Mouse (Mus musculus): Measurements from ENCODE around the gene Clrn2.

Gene Clrn2

GRCm38 (mm10) chr5:45449831-45450716 is 3.5 kb upstream of the Clrn2 start, which contains the start of gene Qdpr:
Gene Qdpr, minus strand, starts transcription at chr5:45450236.
- peak; percentile 57 for DNase-seq (ENCODE audit: low spot score)

GRCm38 (mm10) chr5:45454456-45454855 is 905 bp downstream of the Clrn2 start:
- DNase-seq (ENCODE audit: low spot score), result no peak

DNA sequence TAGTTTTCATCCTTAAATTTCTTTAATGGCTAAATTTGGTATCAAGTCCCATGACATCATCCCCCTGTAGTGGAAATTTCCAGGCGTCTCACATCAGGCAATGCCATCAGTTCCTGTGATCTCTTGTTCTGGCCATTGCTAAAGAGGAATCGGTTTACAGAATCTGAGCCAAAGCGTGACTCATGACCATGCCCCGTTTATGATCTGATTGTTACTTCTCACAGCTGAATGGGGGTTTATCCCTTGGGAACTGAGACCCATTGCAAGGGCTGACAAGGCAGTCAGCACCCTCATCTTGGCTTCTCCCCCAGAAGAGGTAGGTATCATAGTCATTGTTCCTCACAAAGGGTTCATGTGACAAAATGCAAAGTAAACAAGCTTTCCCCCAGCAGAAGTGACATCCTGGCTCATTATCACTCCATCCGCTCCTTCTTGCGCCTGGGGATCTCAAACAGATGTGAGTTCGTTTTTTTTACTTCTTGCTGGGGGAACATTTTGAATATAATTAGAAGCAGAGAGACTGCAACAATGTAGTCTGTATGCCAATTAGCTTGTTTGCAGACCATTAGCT is 19.4 kb downstream of the Clrn2 start:
- DNase-seq (ENCODE audit: low spot score), result no peak

- DNase-seq (ENCODE audit: low spot score), result no peak
These were observed 20.0 kb downstream of the Clrn2 start for GRCm38 (mm10) chr5:45473521-45473920.

DNA sequence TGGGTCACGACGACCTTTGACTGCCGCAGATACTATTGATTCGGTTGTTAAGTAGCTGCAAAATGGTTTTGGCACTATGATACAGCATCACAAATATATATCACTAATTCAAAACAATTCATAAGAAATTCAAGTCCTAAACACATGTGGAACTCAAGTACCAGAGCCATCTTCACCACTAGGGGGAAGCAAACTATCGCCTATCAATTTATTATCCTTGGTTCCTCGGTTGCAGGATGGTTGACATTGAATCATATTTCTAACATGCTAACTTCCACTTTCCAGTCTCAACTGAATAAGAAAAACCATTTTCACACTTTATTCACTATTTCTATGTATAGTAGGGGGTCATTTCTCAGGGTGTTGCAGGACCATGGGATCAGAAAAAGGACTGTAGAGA is 20.7 kb downstream of the Clrn2 start:
- no peak for DNase-seq (ENCODE audit: low spot score)

- DNase-seq (ENCODE audit: low spot score), result no peak
These were observed 21.2 kb downstream of the Clrn2 start for GRCm38 (mm10) chr5:45474758-45475157.

GRCm38 (mm10) chr5:45475771-45476170 is 22.2 kb downstream of the Clrn2 start:
- DNase-seq (ENCODE audit: low spot score), result no peak

- DNase-seq (ENCODE audit: low spot score), result no peak
These were observed 22.7 kb downstream of the Clrn2 start for GRCm38 (mm10) chr5:45476288-45476687.

DNA sequence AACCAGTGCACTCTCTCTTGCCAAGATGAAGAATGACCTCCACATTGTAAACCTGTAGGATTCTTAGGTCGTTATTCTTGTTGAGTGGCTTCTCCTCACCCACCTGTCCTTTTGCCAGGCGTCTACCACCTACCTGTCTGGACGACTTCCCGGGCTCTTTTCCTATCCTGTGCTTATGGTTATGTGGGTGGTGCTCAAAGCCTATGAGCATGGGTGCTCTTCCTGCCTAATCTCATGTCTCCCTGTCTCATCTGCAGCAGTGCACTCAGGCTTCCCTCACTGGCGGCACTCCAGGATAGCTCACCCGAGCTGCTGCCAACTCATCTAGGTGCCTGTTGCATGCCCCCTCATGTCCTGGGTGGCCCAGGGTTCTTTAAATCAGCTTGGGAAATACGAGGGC is 24.1 kb downstream of the Clrn2 start:
- DNase-seq (ENCODE audit: low spot score), result no peak

- DNase-seq (ENCODE audit: low spot score), result no peak
These were observed 26.5 kb downstream of the Clrn2 start for GRCm38 (mm10) chr5:45480066-45480465.

DNA sequence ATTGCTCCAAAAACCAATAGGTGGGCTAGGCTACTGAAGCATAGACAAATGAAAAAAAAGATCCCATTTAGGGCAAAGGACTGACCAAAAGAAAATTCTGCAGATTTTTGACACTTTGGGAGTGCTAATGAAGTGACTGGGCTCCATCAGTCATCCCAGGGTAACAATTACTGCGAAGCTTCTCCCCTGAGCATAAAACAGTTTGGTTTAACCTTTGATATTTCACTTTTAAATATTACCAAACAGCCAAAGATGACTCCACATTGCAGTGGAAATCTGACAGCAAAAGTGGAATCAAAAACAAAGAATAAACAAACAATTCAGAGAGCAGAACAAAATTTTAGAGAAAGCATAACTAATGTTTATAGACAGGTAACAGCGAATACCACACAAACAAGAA is 27.6 kb downstream of the Clrn2 start:
- DNase-seq (ENCODE audit: low spot score), result no peak

- no peak for DNase-seq (ENCODE audit: low spot score)
These were observed 29.1 kb downstream of the Clrn2 start for GRCm38 (mm10) chr5:45482607-45483006.

GRCm38 (mm10) chr5:45483654-45484053 is 30.1 kb downstream of the Clrn2 start:
- DNase-seq (ENCODE audit: low spot score), result no peak

GRCm38 (mm10) chr5:45491776-45492175 is 38.2 kb downstream of the Clrn2 start:
- DNase-seq (ENCODE audit: low spot score), result no peak

DNA sequence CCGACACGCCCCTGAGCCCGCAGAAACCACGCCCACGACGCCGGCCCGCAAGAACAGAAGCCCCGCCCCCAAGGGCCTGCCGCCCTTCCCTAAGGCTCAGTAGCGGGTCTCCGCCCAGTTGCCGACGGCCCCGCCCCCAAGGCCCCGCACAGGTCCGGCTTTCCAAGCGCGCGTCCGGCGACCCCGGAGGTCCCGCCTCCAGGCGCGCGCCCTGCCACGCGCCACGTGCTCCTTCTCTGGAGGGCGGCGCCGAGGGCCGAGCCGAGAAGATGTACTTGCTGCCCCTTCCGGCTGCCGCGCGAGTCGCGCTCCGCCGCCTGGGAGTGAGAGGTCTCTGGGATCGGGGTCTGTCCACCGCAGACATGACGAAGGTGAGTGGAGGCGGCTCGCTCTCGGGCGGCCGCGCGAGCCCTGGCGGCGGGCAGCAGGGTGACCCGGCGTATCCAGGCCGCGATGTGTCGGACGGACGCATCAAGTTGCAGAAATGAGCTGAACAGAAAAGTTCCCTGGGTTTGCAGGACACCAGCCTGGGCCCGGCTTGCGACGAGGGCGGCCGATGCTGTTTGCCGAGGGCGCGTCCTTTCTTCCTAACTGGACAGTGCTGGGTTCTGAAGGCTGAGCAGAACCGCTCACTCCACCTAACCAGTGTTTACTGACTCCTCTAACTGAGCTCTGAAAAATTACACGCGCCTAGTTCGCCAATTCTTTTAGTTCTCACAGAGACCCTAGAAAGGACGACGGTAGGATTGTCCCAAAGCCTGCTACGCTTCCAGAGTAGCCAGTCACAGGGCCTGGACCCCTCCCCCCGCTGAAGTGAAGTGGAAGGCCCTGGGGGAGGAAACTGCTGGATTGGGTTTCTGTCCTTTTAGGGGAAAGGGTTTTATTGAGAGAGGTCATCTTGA is 39.9 kb downstream of the Clrn2 start, which contains the start of gene Lap3:
Gene Lap3 (plus strand): TSS at position 184 of the 902 bp plus-strand sequence.
- DNase-seq (ENCODE audit: low spot score), result peak; percentile 93

GRCm38 (mm10) chr5:45494093-45494755 is 40.7 kb downstream of the Clrn2 start:
- no peak for DNase-seq (ENCODE audit: low spot score)

DNA sequence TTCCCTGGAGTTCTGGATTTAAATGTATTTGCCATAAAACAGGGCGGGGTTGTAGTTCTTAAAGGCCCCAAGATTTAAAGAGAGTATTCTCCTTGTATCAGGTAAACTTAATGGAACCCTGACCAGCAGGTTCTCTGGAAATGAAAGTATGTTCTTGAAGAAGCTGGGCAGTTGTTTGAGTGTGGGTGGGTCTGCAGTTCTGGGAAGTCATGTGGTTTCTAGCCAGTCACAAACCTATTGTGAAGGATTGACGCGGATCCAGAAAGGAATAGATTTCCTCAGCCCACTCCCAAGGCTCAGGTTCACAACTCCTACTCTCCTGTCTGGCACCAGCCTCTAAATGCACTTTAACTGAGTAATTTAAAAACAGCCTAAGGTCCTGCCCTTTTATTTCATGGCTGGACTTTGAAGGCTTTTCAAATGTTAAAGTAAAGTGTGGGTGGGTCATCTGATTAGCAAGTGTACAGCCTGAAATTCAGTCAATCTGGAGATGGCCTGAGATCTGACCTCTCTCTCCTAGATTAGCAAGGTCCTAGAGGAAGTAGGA is 42.0 kb downstream of the Clrn2 start:
- DNase-seq (ENCODE audit: low spot score), result no peak

DNA sequence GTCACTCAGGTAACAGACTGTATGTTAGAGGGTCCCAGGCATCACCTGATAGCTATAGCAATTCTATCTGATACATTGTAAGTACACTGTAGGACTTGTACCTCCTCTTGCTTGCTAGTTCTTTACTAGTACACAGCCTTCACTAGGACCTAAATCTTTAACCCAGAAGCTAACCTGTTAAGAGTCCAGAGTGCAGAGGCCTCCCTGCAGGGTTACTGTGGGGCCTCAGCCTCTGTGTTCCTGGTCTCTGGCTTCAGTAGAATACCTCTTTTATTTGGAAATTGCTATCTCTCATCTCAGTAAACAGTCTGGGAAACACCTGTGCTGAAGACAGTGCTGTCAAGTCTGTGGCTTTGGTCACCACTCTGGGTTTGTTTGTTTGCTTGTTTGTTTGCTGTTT is 42.5 kb downstream of the Clrn2 start:
- no peak for DNase-seq (ENCODE audit: low spot score)

GRCm38 (mm10) chr5:45496479-45496878 is 42.9 kb downstream of the Clrn2 start:
- no peak for DNase-seq (ENCODE audit: low spot score)

GRCm38 (mm10) chr5:45496930-45497550 is 43.5 kb downstream of the Clrn2 start:
- no peak for DNase-seq (ENCODE audit: low spot score)

DNA sequence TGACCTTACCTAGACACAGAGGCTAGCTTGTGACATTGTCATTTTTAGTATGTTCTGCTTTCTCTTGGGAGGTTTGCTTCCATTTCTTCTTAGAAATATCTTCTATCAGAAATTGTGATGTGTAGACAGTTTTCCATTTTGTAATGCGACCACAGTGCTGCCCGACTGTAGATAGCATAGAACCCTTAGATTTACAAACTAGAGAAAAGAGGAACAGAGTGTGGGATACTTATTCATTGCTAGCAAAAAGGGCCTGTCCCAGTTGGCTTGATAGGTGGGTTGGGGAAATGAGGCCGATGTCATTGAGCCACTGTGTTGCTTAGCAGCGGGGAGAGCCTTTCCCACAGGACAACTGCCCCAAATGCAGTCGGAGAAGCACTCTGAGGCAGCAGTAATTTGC is 44.0 kb downstream of the Clrn2 start:
- DNase-seq (ENCODE audit: low spot score), result no peak
